ENCODE assay signal across 25 mouse cellular contexts in genomic region chr14:27224636-27225035, GRCm38 (mm10).
"Had no signal": no experiment of that assay in that cellular context is flagged by ENCODE, and none has a peak within 500 bp of the region (broad histone marks: within the 10 kb centered on the region; RNA-seq: fewer than 3 reads in every experiment).

No protein-coding gene starts in this region.

- H3K9ac ChIP-seq: heart, embryonic 12.5 days; hindbrain, embryonic 12.5 days; hindbrain, embryonic 14.5 days; limb, embryonic 12.5 days; liver, embryonic 13.5 days; liver, embryonic 15.5 days had no signal

- H3K4me1 ChIP-seq: liver, embryonic 15.5 days had no signal

- H3K27me3 ChIP-seq: heart, embryonic 12.5 days; hindbrain, embryonic 12.5 days; limb, embryonic 12.5 days; liver, embryonic 13.5 days; liver, embryonic 15.5 days had no signal

- H3K4me3 ChIP-seq: gastrocnemius, adult 2 months; heart, embryonic 10.5 days; heart, embryonic 12.5 days; hindbrain, embryonic 10.5 days; hindbrain, embryonic 12.5 days; layer of hippocampus, adult 2 months; left cerebral cortex, adult 2 months; limb, embryonic 10.5 days; limb, embryonic 12.5 days; liver, embryonic 13.5 days; liver, embryonic 15.5 days had no signal

- DNase-seq: gastrocnemius, adult 2 months; gastrocnemius, postnatal 10 days; gastrocnemius, postnatal 25 days; heart, postnatal 10 days; heart, postnatal 4 days; kidney, adult 18-20 months; kidney, adult 8-10 months; kidney, postnatal 10 days; kidney, postnatal 25 days; kidney, postnatal 4 days; liver; liver, embryonic 13.5 days had no signal

- H3K4me2 ChIP-seq: heart, embryonic 12.5 days; hindbrain, embryonic 12.5 days; hindbrain, embryonic 14.5 days; limb, embryonic 12.5 days; liver, embryonic 11.5 days; liver, embryonic 13.5 days; liver, embryonic 15.5 days had no signal

- H3K9me3 ChIP-seq: heart, embryonic 10.5 days; heart, embryonic 12.5 days; hindbrain, embryonic 10.5 days; hindbrain, embryonic 12.5 days; limb, embryonic 10.5 days; limb, embryonic 12.5 days; liver, embryonic 13.5 days; liver, embryonic 15.5 days had no signal

- ATAC-seq: hindbrain, embryonic 16.5 days; inflammation-experienced regulatory T-cells, adult 6 months had no signal

- H3K27ac ChIP-seq: gastrocnemius, adult 2 months; heart, embryonic 10.5 days; hindbrain, embryonic 10.5 days; hindbrain, embryonic 12.5 days; hindbrain, embryonic 14.5 days; layer of hippocampus, adult 2 months; left cerebral cortex, adult 2 months; limb, embryonic 10.5 days; limb, embryonic 12.5 days; liver, embryonic 13.5 days; liver, embryonic 15.5 days had no signal

- H3K36me3 ChIP-seq: heart, embryonic 10.5 days; heart, embryonic 12.5 days; hindbrain, embryonic 10.5 days; hindbrain, embryonic 12.5 days; limb, embryonic 10.5 days; limb, embryonic 12.5 days; liver, embryonic 13.5 days; liver, embryonic 15.5 days had no signal
